Mouse (Mus musculus) C2C12 (cell line): Measurements from ENCODE around the gene Ccl17. TPM values are rescaled to one million over a fixed set of nuclear protein-coding genes. Genes with fewer than 3 reads are reported as not detected.

Experiments used
- H3K27me3 ChIP-seq: one replicate; pipeline ENCODE4 v1.6.1; 2011; ENCODE audit not compliant: control insufficient read depth, insufficient read depth, insufficient read length
- H3K36me3 ChIP-seq: one replicate; pipeline ENCODE4 v1.6.1; 2011; ENCODE audit not compliant: control insufficient read depth, insufficient read depth
- H3K4me3 ChIP-seq: one replicate; pipeline ENCODE4 v1.5.1; 2011; ENCODE audit warnings: mild to moderate bottlenecking, control low read depth; ENCODE audit not compliant: poor library complexity, insufficient read depth, severe bottlenecking
- H3K79me2 ChIP-seq: one replicate; pipeline ENCODE4 v1.6.1; 2011; ENCODE audit not compliant: control insufficient read depth, insufficient read depth
- H3K79me3 ChIP-seq: one replicate; pipeline ENCODE4 v1.6.1; 2011; ENCODE audit warnings: low read depth, control low read depth
- H3ac ChIP-seq: one replicate; pipeline ENCODE3; 2011; ENCODE audit warnings: low read depth; ENCODE audit not compliant: control insufficient read depth, insufficient read length
- CEBPB ChIP-seq: IDR thresholded peaks from one replicate; pipeline ENCODE4 v1.6.1; 2011; ENCODE audit warnings: low read depth, mild to moderate bottlenecking, control low read depth, moderate library complexity
- CTCF ChIP-seq: IDR thresholded peaks from one replicate; pipeline ENCODE4 v1.5.1; 2011; ENCODE audit not compliant: control insufficient read depth, insufficient read depth, insufficient read length
- FOSL1 ChIP-seq: IDR thresholded peaks from one replicate; pipeline ENCODE4 v1.8.0; 2011; ENCODE audit warnings: mild to moderate bottlenecking, low read length; ENCODE audit not compliant: poor library complexity, insufficient read depth, severe bottlenecking
- MAX ChIP-seq: IDR thresholded peaks from one replicate; pipeline ENCODE4 v1.6.1; 2011; ENCODE audit warnings: mild to moderate bottlenecking, control low read depth
- MYOD1 ChIP-seq: IDR thresholded peaks from one replicate; pipeline ENCODE4 v1.6.1; 2011; ENCODE audit warnings: low read depth; ENCODE audit not compliant: control insufficient read depth, insufficient read length
- MYOG ChIP-seq: IDR thresholded peaks from one replicate; pipeline ENCODE4 v1.6.1; 2011; ENCODE audit not compliant: control insufficient read depth, insufficient read length; ENCODE audit errors: extremely low read depth
- USF1 ChIP-seq: IDR thresholded peaks from one replicate; pipeline ENCODE4 v1.6.1; 2011; ENCODE audit warnings: low read depth, mild to moderate bottlenecking, control low read depth, moderate library complexity
- polyA plus RNA-seq: library from polyadenylated mRNA; unstranded; fragments of >200 nt; fragmentation: generic; extraction: Trizol; gene quantifications from one replicate; pipeline ENCODE4 v1.2.1, GENCODE M21; 2012; ENCODE audit warnings: missing spikeins

Ccl17 gene
- polyA plus RNA-seq, 1 experiment: 0.55 TPM

- Histone ChIP-seq H3K4me3 (no peak overlapping the region), H3K79me2 (peaks cover 33% of the 10 kb centered on the region), H3K27me3 (no peaks in the 10 kb centered on the region), H3ac (no peak overlapping the region), H3K36me3 (peaks cover 20% of the 10 kb centered on the region), H3K79me3 (peaks cover 16% of the 10 kb centered on the region)
- TF ChIP-seq CTCF (no peak), FOSL1 (no peak), MYOG (no peak), USF1 (no peak), CEBPB (no peak), MYOD1 (no peak), MAX (no peak)
These were observed 46.7 kb downstream of the Ccl17 start for GRCm38 (mm10) chr8:94857011-94857345.

GRCm38 (mm10) chr8:94857346-94858173 lies 47.3 kb downstream of the Ccl17 start, which contains the start of gene Polr2c:
Gene Polr2c (plus strand): TSS chr8:94857450.
- H3K4me3 ChIP-seq: peak within 1 kb of the TSS; percentile 91
- TF ChIP-seq MYOG: no peak
- TF ChIP-seq USF1: no peak
- no peak for TF ChIP-seq MYOD1
- TF ChIP-seq FOSL1: no peak
- no peak for TF ChIP-seq CEBPB
- peak; percentile 90 for TF ChIP-seq CTCF
- TF ChIP-seq MAX: peak; percentile 31
- no peaks in the 10 kb centered on the region for H3K27me3 ChIP-seq
- peaks cover 25% of the 10 kb centered on the region for H3K36me3 ChIP-seq
- peaks cover 33% of the 10 kb centered on the region for H3K79me2 ChIP-seq
- peaks cover 16% of the 10 kb centered on the region for H3K79me3 ChIP-seq
- H3ac ChIP-seq: peak within 1 kb of the TSS; percentile 97

GRCm38 (mm10) chr8:94861352-94861910 lies 51.2 kb downstream of the Ccl17 start:
- peaks cover 53% of the 10 kb centered on the region for H3K36me3 ChIP-seq

More at GRCm38 (mm10) chr8:94861352-94861910, 51.2 kb downstream of the Ccl17 start:
- Histone ChIP-seq H3ac (no peak overlapping the region), H3K79me2 (peaks cover 33% of the 10 kb centered on the region), H3K27me3 (no peaks in the 10 kb centered on the region), H3K79me3 (peaks cover 16% of the 10 kb centered on the region), H3K4me3 (no peak overlapping the region)
- TF ChIP-seq MAX (no peak), CEBPB (no peak), USF1 (no peak), MYOD1 (no peak), CTCF (peak; percentile 58)

Other genes starting within 250 kb of the Ccl17 start
- gene Rspry1, start 208.5 kb upstream of the Ccl17 start, polyA plus RNA-seq: 6.5 TPM
- 23.6 TPM for gene Fam192a, start 208.5 kb upstream of the Ccl17 start, polyA plus RNA-seq
- gene Arl2bp, start 143.9 kb upstream of the Ccl17 start, polyA plus RNA-seq: 65.5 TPM
- 0.07 TPM for gene Pllp, start 114.2 kb upstream of the Ccl17 start, polyA plus RNA-seq
- not detected for gene Ccl22, start 64.9 kb upstream of the Ccl17 start, polyA plus RNA-seq
- gene Cx3cl1, start 38.4 kb upstream of the Ccl17 start, polyA plus RNA-seq: 12.5 TPM
- gene Coq9, start 27.9 kb downstream of the Ccl17 start, polyA plus RNA-seq: 44.0 TPM
- 115 TPM for gene Ciapin1, start 27.9 kb downstream of the Ccl17 start, polyA plus RNA-seq
- 124 TPM for gene Polr2c, start 47.0 kb downstream of the Ccl17 start, polyA plus RNA-seq
- 6.7 TPM for gene Dok4, start 65.9 kb downstream of the Ccl17 start, polyA plus RNA-seq
- 28.1 TPM for gene Ccdc102a, start 107.6 kb downstream of the Ccl17 start, polyA plus RNA-seq
- 0.18 TPM for gene Adgrg5, start 113.2 kb downstream of the Ccl17 start, polyA plus RNA-seq
- 2.8 TPM for gene Adgrg1, start 164.3 kb downstream of the Ccl17 start, polyA plus RNA-seq
- gene Adgrg3, start 207.2 kb downstream of the Ccl17 start, polyA plus RNA-seq: 19.4 TPM
- 0.09 TPM for gene Drc7, start 244.7 kb downstream of the Ccl17 start, polyA plus RNA-seq